Mouse (Mus musculus): ENCODE data around the gene Scnn1a. TPM values are rescaled to one million over a fixed set of nuclear protein-coding genes. Genes with fewer than 3 reads are reported as not detected.

The Scnn1a gene
- polyA plus RNA-seq, 1 experiment, result 2.9 TPM

Other genes with a start within 250 kb of the Scnn1a start
- gene Chd4, start 224.7 kb upstream of the Scnn1a start, polyA plus RNA-seq (2012; rRNA removed), result 43.1 and 78.9 TPM in 2 replicates
- gene Nop2, start 188.8 kb upstream of the Scnn1a start, polyA plus RNA-seq (2012; rRNA removed), result 23.1 TPM in 2 replicates
- 28.6 and 29.0 TPM in 2 replicates for gene Iffo1, start 175.4 kb upstream of the Scnn1a start, polyA plus RNA-seq (2012; rRNA removed)
- 2,278 and 2,316 TPM in 2 replicates for gene Gapdh, start 154.2 kb upstream of the Scnn1a start, polyA plus RNA-seq (2012; rRNA removed)
- gene Ncapd2, start 129.0 kb upstream of the Scnn1a start, polyA plus RNA-seq (2012; rRNA removed), result 17.3 and 24.3 TPM in 2 replicates
- 69.8 and 72.9 TPM in 2 replicates for gene Mrpl51, start 128.9 kb upstream of the Scnn1a start, polyA plus RNA-seq (2012; rRNA removed)
- 29.0 and 37.2 TPM in 2 replicates for gene Vamp1, start 105.1 kb upstream of the Scnn1a start, polyA plus RNA-seq (2012; rRNA removed)
- gene Tapbpl, start 88.8 kb upstream of the Scnn1a start, polyA plus RNA-seq (2012; rRNA removed), result 16.6 and 19.7 TPM in 2 replicates
- 0.59 and 0.83 TPM in 2 replicates for gene Cd27, start 83.6 kb upstream of the Scnn1a start, polyA plus RNA-seq (2012; rRNA removed)
- gene Tuba3a, start 34.6 kb upstream of the Scnn1a start, polyA plus RNA-seq (2012; rRNA removed), result 0.04 TPM in 1 of 2 replicates, not detected in the other
- 101 and 118 TPM in 2 replicates for gene Ltbr, start 6.8 kb upstream of the Scnn1a start, polyA plus RNA-seq (2012; rRNA removed)
- 140 and 152 TPM in 2 replicates for gene Tnfrsf1a, start 28.7 kb downstream of the Scnn1a start, polyA plus RNA-seq (2012; rRNA removed)
- 17.5 and 18.7 TPM in 2 replicates for gene Plekhg6, start 60.1 kb downstream of the Scnn1a start, polyA plus RNA-seq (2012; rRNA removed)
- 683 and 894 TPM in 2 replicates for gene Cd9, start 174.1 kb downstream of the Scnn1a start, polyA plus RNA-seq (2012; rRNA removed)
- gene Vwf, start 226.1 kb downstream of the Scnn1a start, polyA plus RNA-seq (2012; rRNA removed), result 37.8 and 57.5 TPM in 2 replicates